Mouse (Mus musculus): ENCODE measurements around the gene 1700088E04Rik. TPM values are rescaled to one million over a fixed set of nuclear protein-coding genes. Genes with fewer than 3 reads are reported as not detected.

Gene 1700088E04Rik
- polyA plus RNA-seq, 1 experiment, result 4.1 TPM

DNA sequence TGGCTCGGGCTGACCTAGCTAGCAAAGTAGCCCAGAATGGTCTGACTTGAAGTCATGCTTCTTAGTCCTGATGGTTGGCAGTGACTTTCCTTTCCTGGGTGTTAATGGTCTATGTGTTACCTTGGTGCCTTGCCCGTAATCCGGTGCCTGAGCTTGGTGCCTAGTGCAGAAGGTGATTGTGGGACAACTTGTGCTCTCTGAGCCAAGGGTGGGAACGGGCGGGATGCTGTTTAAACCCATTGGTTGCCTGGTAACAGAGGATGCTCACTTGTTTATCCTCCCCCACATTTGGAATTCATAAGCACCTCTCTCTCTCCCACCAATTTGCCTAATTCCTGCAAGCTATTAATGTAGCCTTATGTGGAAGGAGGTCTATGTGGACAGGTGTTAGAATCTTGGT lies 45.6 kb downstream of the 1700088E04Rik start:
- no peak overlapping the region for H3K4me3 ChIP-seq (replicated peaks)
- H3K36me3 ChIP-seq (replicated peaks; ENCODE audit: low read length), result peaks cover 59% of the 10 kb centered on the region
- no peak for TF ChIP-seq FLI1 (IDR thresholded peaks at IDR 0.05; ENCODE audit: low read length)
- TF ChIP-seq GATA1 (IDR thresholded peaks at IDR 0.05; ENCODE audit: borderline replicate concordance, low read length), result no peak
- H3K27me3 ChIP-seq (replicated peaks), result peaks cover 11% of the 10 kb centered on the region
- H3K4me1 ChIP-seq, result peaks cover 56% of the 10 kb centered on the region
- no peaks in the 10 kb centered on the region for H3K9me3 ChIP-seq

DNA sequence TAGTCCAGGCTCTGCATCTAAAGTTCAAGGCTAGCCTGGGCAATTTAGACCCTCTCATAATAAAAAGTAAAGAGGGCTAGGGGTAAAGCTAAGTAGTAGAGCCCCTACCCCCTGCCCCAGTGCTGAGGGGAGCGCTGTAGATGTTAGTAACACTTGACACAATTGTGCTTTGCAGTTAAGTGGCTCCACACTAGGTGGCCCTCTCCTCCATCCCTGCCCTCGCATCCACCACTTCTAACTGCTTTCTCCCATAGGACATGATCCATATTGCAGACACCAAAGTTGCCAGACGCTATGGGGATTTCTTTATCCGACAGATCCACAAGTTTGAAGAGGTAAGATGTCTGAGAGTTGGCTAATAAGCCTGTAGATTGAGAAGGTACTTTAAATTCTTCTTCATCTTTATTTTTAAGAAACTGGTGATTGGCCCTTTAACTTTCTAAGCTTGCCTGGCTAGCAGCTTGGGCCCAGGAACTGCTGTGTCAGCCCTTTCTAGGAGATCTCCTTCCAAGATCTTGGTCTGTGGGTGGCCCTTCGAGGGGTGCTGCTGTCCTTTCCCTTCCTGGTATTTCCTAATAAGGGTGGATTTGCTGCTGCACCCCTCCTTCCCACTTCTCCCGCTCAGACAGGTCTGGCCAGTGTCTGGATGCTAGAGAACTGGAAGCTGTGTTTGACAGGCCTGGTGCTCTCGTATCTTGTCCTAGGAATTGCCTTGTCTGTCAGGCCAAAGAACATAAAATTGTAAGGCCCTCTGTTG lies 47.8 kb downstream of the 1700088E04Rik start:
- no peak for TF ChIP-seq FLI1 (IDR thresholded peaks at IDR 0.05; ENCODE audit: low read length)
- no peak for TF ChIP-seq GATA1 (IDR thresholded peaks at IDR 0.05; ENCODE audit: borderline replicate concordance, low read length)
- Histone ChIP-seq H3K9me3 (no peaks in the 10 kb centered on the region), H3K4me1 (peaks cover 47% of the 10 kb centered on the region), H3K36me3 (replicated peaks; ENCODE audit: low read length) (peaks cover 81% of the 10 kb centered on the region), H3K27me3 (replicated peaks) (no peaks in the 10 kb centered on the region), H3K4me3 (replicated peaks) (no peak overlapping the region)

DNA sequence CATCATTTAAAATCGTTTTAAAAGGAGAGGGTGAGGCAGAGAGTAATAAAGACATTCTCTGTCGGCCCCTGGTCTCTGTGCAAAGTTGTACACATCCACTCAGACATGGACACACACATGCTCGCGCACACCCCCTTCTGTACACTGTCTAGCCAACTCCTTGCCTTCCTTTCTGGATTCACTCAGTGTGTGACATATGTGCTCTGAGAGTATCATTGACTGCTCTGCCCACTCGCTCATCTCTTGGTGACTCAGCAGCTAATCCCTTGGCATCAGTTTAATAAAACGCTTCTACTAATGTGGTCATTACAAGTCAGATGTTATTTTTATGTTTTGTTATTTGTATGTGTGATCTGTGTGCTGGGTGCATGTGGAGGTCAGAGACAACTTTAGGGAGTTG lies 48.8 kb downstream of the 1700088E04Rik start:
- Histone ChIP-seq H3K9me3 (no peaks in the 10 kb centered on the region), H3K4me1 (peaks cover 38% of the 10 kb centered on the region), H3K36me3 (replicated peaks; ENCODE audit: low read length) (peaks cover 88% of the 10 kb centered on the region), H3K27me3 (replicated peaks) (no peaks in the 10 kb centered on the region), H3K4me3 (replicated peaks) (no peak overlapping the region)
- TF ChIP-seq FLI1 (IDR thresholded peaks at IDR 0.05; ENCODE audit: low read length) (no peak), GATA1 (IDR thresholded peaks at IDR 0.05; ENCODE audit: borderline replicate concordance, low read length) (no peak)

DNA sequence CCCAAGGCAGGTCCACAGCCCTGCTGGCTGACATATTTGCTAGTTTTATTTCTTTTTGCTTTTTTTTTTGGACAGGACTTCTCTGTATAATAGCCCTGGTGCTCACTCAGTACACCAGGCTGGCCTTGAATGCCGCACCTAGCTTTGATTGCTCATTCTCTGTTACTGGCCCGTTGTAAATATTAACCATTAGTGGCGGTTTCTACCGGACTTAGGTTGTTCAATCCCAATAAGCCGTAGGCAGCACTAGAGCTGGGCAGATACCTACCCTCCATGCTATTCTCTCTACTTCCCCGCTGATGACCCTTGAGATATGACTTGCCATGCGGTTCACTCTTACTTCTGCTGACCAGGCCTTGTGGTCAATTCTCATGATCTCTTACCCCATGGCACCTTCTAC lies 61.5 kb downstream of the 1700088E04Rik start:
- H3K4me3 ChIP-seq (replicated peaks), result no peak overlapping the region
- peaks cover 19% of the 10 kb centered on the region for H3K4me1 ChIP-seq
- peaks cover 83% of the 10 kb centered on the region for H3K36me3 ChIP-seq (replicated peaks; ENCODE audit: low read length)
- TF ChIP-seq FLI1 (IDR thresholded peaks at IDR 0.05; ENCODE audit: low read length) (no peak), GATA1 (IDR thresholded peaks at IDR 0.05; ENCODE audit: borderline replicate concordance, low read length) (no peak)
- H3K27me3 ChIP-seq (replicated peaks), result no peaks in the 10 kb centered on the region
- no peaks in the 10 kb centered on the region for H3K9me3 ChIP-seq

Other genes with a start within 250 kb of the 1700088E04Rik start
- gene Gm49510, start 241.6 kb downstream of the 1700088E04Rik start, polyA plus RNA-seq (2012; ENCODE audit: insufficient read depth, low replicate concordance), result 2.9 and 8.0 TPM in 2 replicates
- 1,441 and 3,817 TPM in 2 replicates for gene Sh3bp1, start 241.5 kb downstream of the 1700088E04Rik start, polyA plus RNA-seq (2012; ENCODE audit: insufficient read depth, low replicate concordance)
- gene Pdxp, start 227.3 kb downstream of the 1700088E04Rik start, polyA plus RNA-seq (2012; ENCODE audit: insufficient read depth, low replicate concordance), result 8.6 and 29.8 TPM in 2 replicates
- 75.3 and 689 TPM in 2 replicates for gene Lgals1, start 214.5 kb downstream of the 1700088E04Rik start, polyA plus RNA-seq (2012; ENCODE audit: insufficient read depth, low replicate concordance)
- gene Nol12, start 206.3 kb downstream of the 1700088E04Rik start, polyA plus RNA-seq (2012; ENCODE audit: insufficient read depth, low replicate concordance), result 16.3 and 19.1 TPM in 2 replicates
- 97.8 and 237 TPM in 2 replicates for gene Triobp, start 193.5 kb downstream of the 1700088E04Rik start, polyA plus RNA-seq (2012; ENCODE audit: insufficient read depth, low replicate concordance)
- gene H1f0, start 112.8 kb downstream of the 1700088E04Rik start, polyA plus RNA-seq (2012; ENCODE audit: insufficient read depth, low replicate concordance), result 211 and 406 TPM in 2 replicates
- gene Galr3, start 99.4 kb downstream of the 1700088E04Rik start, polyA plus RNA-seq (2012; ENCODE audit: insufficient read depth, low replicate concordance), result 10.8 and 18.1 TPM in 2 replicates
- 32.5 and 90.9 TPM in 2 replicates for gene Ankrd54, start 78.4 kb downstream of the 1700088E04Rik start, polyA plus RNA-seq (2012; ENCODE audit: insufficient read depth, low replicate concordance)
- gene Eif3l, start 66.1 kb downstream of the 1700088E04Rik start, polyA plus RNA-seq (2012; ENCODE audit: insufficient read depth, low replicate concordance), result 9.1 and 10.8 TPM in 2 replicates
- gene Micall1, start 32.4 kb downstream of the 1700088E04Rik start, polyA plus RNA-seq (2012; ENCODE audit: insufficient read depth, low replicate concordance), result 2.0 and 8.4 TPM in 2 replicates
- gene Polr2f, start 244 bp downstream of the 1700088E04Rik start, polyA plus RNA-seq (2012; ENCODE audit: insufficient read depth, low replicate concordance), result 56.4 and 173 TPM in 2 replicates
- not detected in 2 replicates for gene Sox10, start 24.0 kb upstream of the 1700088E04Rik start, polyA plus RNA-seq (2012; ENCODE audit: insufficient read depth, low replicate concordance)
- gene Pick1, start 87.9 kb upstream of the 1700088E04Rik start, polyA plus RNA-seq (2012; ENCODE audit: insufficient read depth, low replicate concordance), result 9.5 and 16.0 TPM in 2 replicates
- gene Gm49486, start 88.1 kb upstream of the 1700088E04Rik start, polyA plus RNA-seq (2012; ENCODE audit: insufficient read depth, low replicate concordance), result not detected in 2 replicates
- not detected in 2 replicates for gene Slc16a8, start 113.5 kb upstream of the 1700088E04Rik start, polyA plus RNA-seq (2012; ENCODE audit: insufficient read depth, low replicate concordance)
- gene Baiap2l2, start 144.3 kb upstream of the 1700088E04Rik start, polyA plus RNA-seq (2012; ENCODE audit: insufficient read depth, low replicate concordance), result 1.9 TPM in 1 of 2 replicates, not detected in the other
- gene Pla2g6, start 187.1 kb upstream of the 1700088E04Rik start, polyA plus RNA-seq (2012; ENCODE audit: insufficient read depth, low replicate concordance), result 26.0 and 37.7 TPM in 2 replicates
- gene Maff, start 205.4 kb upstream of the 1700088E04Rik start, polyA plus RNA-seq (2012; ENCODE audit: insufficient read depth, low replicate concordance), result 3.8 and 6.4 TPM in 2 replicates

Measured in megakaryocyte, embryonic 14.5 days (primary cell).